Mouse (Mus musculus): ENCODE results near the gene Ptger3. TPM values are rescaled to one million over a fixed set of nuclear protein-coding genes. Genes with fewer than 3 reads are reported as not detected.

Ptger3 gene
- total RNA-seq, 2 experiments from 2014 or later: 0.46 to 1.5 TPM

Small RNA genes within 50 kb of the gene (microRNA-seq; reads per million reads assigned to microRNA genes)
- gene Mir186: 256 reads per million, percentile 69 among the genes with 10 or more reads in this experiment

Other genes with a start within 250 kb of the Ptger3 start
- 10 to 100 TPM; 48.7 to 57.4 TPM for gene Zranb2, start 32.7 kb upstream of the Ptger3 start, total RNA-seq (2021)